Mouse (Mus musculus): Measurements from ENCODE around the gene Gm28363.
"Not testable (repeated sequence)": the region's sequence is repeated elsewhere in the genome, so short reads cannot be mapped to it uniquely, and the experiment has no call there.

Gm28363 gene

DNA sequence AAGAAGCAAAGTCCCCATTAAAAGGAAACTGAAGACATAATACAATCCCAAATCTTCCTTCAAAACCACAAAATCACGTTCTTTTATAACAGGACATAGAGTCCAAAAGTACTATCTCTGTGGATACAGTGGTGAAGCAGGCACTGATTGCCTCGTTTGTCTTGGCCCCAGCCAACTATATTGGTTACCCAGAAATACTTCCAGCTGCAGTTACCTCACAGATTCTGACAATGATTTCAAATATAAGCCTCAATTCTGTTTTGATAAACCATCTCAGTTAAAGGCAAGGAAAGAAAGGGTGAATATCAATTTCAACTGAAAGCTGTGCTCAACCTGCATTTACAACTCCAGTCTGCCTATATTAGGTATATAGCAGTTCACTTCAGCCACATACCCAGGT lies at the start of gene Gm28363:
Gene Gm28363, plus strand, starts transcription at position 301 of the 400 bp plus-strand sequence.
- DNase-seq, result not testable (repeated sequence)

DNA sequence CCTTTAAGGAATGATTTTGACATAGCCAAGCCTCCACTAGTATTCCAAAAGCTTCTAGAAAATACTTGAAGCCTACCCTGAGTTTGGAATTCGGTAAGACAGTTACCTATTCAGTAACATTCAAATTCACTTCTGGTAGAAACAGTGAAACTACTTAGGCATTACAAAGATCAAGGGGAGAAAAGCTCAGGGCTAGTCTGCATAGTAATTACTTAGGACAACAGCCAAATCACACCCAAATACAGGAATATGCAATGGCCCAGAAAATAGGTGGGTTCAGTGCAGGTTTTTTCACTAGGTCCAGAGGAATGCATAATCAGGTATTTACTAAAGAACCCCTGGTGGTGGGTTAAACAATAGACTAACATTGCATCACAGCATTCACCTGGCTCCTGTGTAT lies 46.7 kb upstream of the Gm28363 start:
- DNase-seq, result not testable (repeated sequence)

Data from thymus, adult 18-20 months (tissue).